Mouse (Mus musculus) cerebellum, postnatal 14 days (tissue): ENCODE results near the gene Gm1123.
A peak's percentile ranks its signal among the peaks of the same experiment; 100 is the strongest.

Source experiments
- DNase-seq, 2 experiments: peaks; one replicate each; pipeline ENCODE4 v3.0.0; 2021; ENCODE audit warnings: mixed read lengths in 2 of 2

Gene Gm1123

GRCm38 (mm10) chr9:99035575-99035974 is at the start of gene Gm1123:
Gene Gm1123, minus strand, starts transcription at chr9:99035715.
- no peak for DNase-seq

- DNase-seq = no peak
These were observed 46.2 kb upstream of the Gm1123 start for GRCm38 (mm10) chr9:99081718-99082117.

GRCm38 (mm10) chr9:99081308-99081707 is 45.8 kb upstream of the Gm1123 start:
- DNase-seq = no peak

- no peak for DNase-seq
These were observed 45.1 kb upstream of the Gm1123 start for GRCm38 (mm10) chr9:99080657-99081056.

- no peak for DNase-seq
These were observed 38.9 kb upstream of the Gm1123 start for GRCm38 (mm10) chr9:99074462-99074861.

GRCm38 (mm10) chr9:99072538-99072937 is 37.0 kb upstream of the Gm1123 start:
- DNase-seq = no peak

- no peak for DNase-seq
These were observed 29.8 kb upstream of the Gm1123 start for GRCm38 (mm10) chr9:99065311-99065710.

- peak in 1 of 2 experiments; percentile 20 for DNase-seq
These were observed 28.7 kb upstream of the Gm1123 start for GRCm38 (mm10) chr9:99064216-99064615.

GRCm38 (mm10) chr9:99062544-99062943 is 27.0 kb upstream of the Gm1123 start:
- DNase-seq = peak; percentile 87 to 91

- DNase-seq = peak; percentile 24 to 41
These were observed 22.2 kb upstream of the Gm1123 start for GRCm38 (mm10) chr9:99057751-99058150.

GRCm38 (mm10) chr9:99049760-99050159 is 14.2 kb upstream of the Gm1123 start:
- DNase-seq = no peak

- peak; percentile 26 to 32 for DNase-seq
These were observed 13.3 kb upstream of the Gm1123 start for GRCm38 (mm10) chr9:99048724-99049250.

GRCm38 (mm10) chr9:99044761-99045160 is 9.2 kb upstream of the Gm1123 start:
- peak; percentile 71 to 82 for DNase-seq

- DNase-seq = no peak
These were observed 7.1 kb upstream of the Gm1123 start for GRCm38 (mm10) chr9:99042641-99043040.

- no peak for DNase-seq
These were observed 6.5 kb upstream of the Gm1123 start for GRCm38 (mm10) chr9:99041994-99042393.

GRCm38 (mm10) chr9:99034111-99034510 is 1.4 kb downstream of the Gm1123 start:
- no peak for DNase-seq

GRCm38 (mm10) chr9:99032031-99032430 is 3.5 kb downstream of the Gm1123 start:
- DNase-seq = no peak

GRCm38 (mm10) chr9:99021751-99022150 is 13.8 kb downstream of the Gm1123 start:
- DNase-seq = no peak

- no peak for DNase-seq
These were observed 14.3 kb downstream of the Gm1123 start for GRCm38 (mm10) chr9:99021166-99021565.

- no peak for DNase-seq
These were observed 17.8 kb downstream of the Gm1123 start for GRCm38 (mm10) chr9:99017679-99018078.

GRCm38 (mm10) chr9:99016759-99017158 is 18.8 kb downstream of the Gm1123 start:
- DNase-seq = no peak

GRCm38 (mm10) chr9:99016301-99016700 is 19.2 kb downstream of the Gm1123 start:
- DNase-seq = no peak

- DNase-seq = no peak
These were observed 25.7 kb downstream of the Gm1123 start for GRCm38 (mm10) chr9:99009898-99010199.

- DNase-seq = no peak
These were observed 26.2 kb downstream of the Gm1123 start for GRCm38 (mm10) chr9:99009069-99009897.

- DNase-seq = no peak
These were observed 34.2 kb downstream of the Gm1123 start for GRCm38 (mm10) chr9:99001326-99001725.
